Mouse (Mus musculus) forebrain, embryonic 13.5 days (tissue): Measurements from ENCODE around the gene Cln5. TPM values are rescaled to one million over a fixed set of nuclear protein-coding genes. Genes with fewer than 3 reads are reported as not detected.

Experiments used
- ATAC-seq: fragments of 200-750 bp; cut with Nextera tagmentation; 2 replicates; pipeline ENCODE4 v1.8.0; 2017
- H3K27ac ChIP-seq: fragments of 300-500 bp; sonication (generic); 2 replicates; pipeline ENCODE4 v1.5.1; 2015; ENCODE audit warnings: inconsistent platforms, mild to moderate bottlenecking, moderate library complexity
- H3K27me3 ChIP-seq: fragments of 300-500 bp; sonication (generic); 2 replicates; pipeline ENCODE4 v1.6.1; 2015; ENCODE audit warnings: mild to moderate bottlenecking, inconsistent platforms
- H3K36me3 ChIP-seq: fragments of 300-500 bp; sonication (generic); 2 replicates; pipeline ENCODE4 v1.6.1; 2015; ENCODE audit warnings: mild to moderate bottlenecking, inconsistent platforms; ENCODE audit not compliant: poor library complexity, severe bottlenecking
- H3K4me1 ChIP-seq: fragments of 300-500 bp; sonication (generic); 2 replicates; pipeline ENCODE4 v1.6.1; 2015; ENCODE audit warnings: inconsistent platforms
- H3K4me2 ChIP-seq: fragments of 300-500 bp; sonication (generic); 2 replicates; pipeline ENCODE4 v1.6.1; 2015; ENCODE audit warnings: inconsistent platforms, mild to moderate bottlenecking, moderate library complexity
- H3K4me3 ChIP-seq: fragments of 300-500 bp; sonication (generic); 2 replicates; pipeline ENCODE4 v1.5.1; 2015; ENCODE audit warnings: mild to moderate bottlenecking, inconsistent platforms
- H3K9ac ChIP-seq: fragments of 300-500 bp; sonication (generic); 2 replicates; pipeline ENCODE4 v1.6.1; 2015; ENCODE audit warnings: mild to moderate bottlenecking, inconsistent platforms
- H3K9me3 ChIP-seq: fragments of 300-500 bp; sonication (generic); replicated peaks from 2 replicates; pipeline ENCODE4 v1.6.1; 2016; ENCODE audit warnings: inconsistent platforms
- WGBS: fragments of 180-500 bp; shearing (Covaris S2); methylation state at CpG from one replicate; pipeline ENCODE4 v1.1.7; 2015; 5-methylcytosine and 5-hydroxymethylcytosine counted together
- polyA plus RNA-seq: library from polyadenylated mRNA; unstranded; fragments of >200 nt; fragmentation: Nextera tagmentation; extraction: Ambion mirVana; gene quantifications from 2 replicates; pipeline ENCODE4 v1.2.1, GENCODE M21; 2015

Cln5 gene
- polyA plus RNA-seq, 1 experiment from 2014 or later = 11.1 TPM

- H3K36me3 ChIP-seq = peaks cover 73% of the 10 kb centered on the region
- no peaks in the 10 kb centered on the region for H3K9me3 ChIP-seq
- ATAC-seq = no peak
- 96% methylated on average over 4 of the region's 4 CpGs for WGBS
- no peaks in the 10 kb centered on the region for H3K27me3 ChIP-seq
- H3K9ac ChIP-seq = no peak overlapping the region
- no peak overlapping the region for H3K27ac ChIP-seq
- no peak overlapping the region for H3K4me3 ChIP-seq
- no peak overlapping the region for H3K4me2 ChIP-seq
- H3K4me1 ChIP-seq = no peaks in the 10 kb centered on the region
These were observed 16.8 kb downstream of the Cln5 start for GRCm38 (mm10) chr14:103086671-103087324.

- H3K4me3 ChIP-seq = no peak overlapping the region
- H3K9ac ChIP-seq = no peak overlapping the region
- no peak overlapping the region for H3K4me2 ChIP-seq
- no peak for ATAC-seq
- no peaks in the 10 kb centered on the region for H3K9me3 ChIP-seq
- no peaks in the 10 kb centered on the region for H3K4me1 ChIP-seq
- no peak overlapping the region for H3K27ac ChIP-seq
- H3K36me3 ChIP-seq = peaks cover 74% of the 10 kb centered on the region
- H3K27me3 ChIP-seq = no peaks in the 10 kb centered on the region
- WGBS = 90% methylated on average over 5 of the region's 5 CpGs
These were observed 17.8 kb downstream of the Cln5 start for GRCm38 (mm10) chr14:103087846-103088245.

GRCm38 (mm10) chr14:103088624-103089023 lies 18.6 kb downstream of the Cln5 start:
- Histone ChIP-seq H3K4me3 (no peak overlapping the region), H3K27ac (no peak overlapping the region), H3K4me1 (no peaks in the 10 kb centered on the region), H3K36me3 (peaks cover 69% of the 10 kb centered on the region), H3K9me3 (no peaks in the 10 kb centered on the region), H3K9ac (no peak overlapping the region), H3K4me2 (no peak overlapping the region), H3K27me3 (no peaks in the 10 kb centered on the region)
- ATAC-seq = no peak
- whole genome bisulfite sequencing = 72% methylated on average over 6 of the region's 6 CpGs

- no peak overlapping the region for H3K27ac ChIP-seq
- H3K4me3 ChIP-seq = no peak overlapping the region
- 85% methylated on average over 3 of the region's 3 CpGs for WGBS
- H3K36me3 ChIP-seq = peaks cover 40% of the 10 kb centered on the region
- no peaks in the 10 kb centered on the region for H3K27me3 ChIP-seq
- no peaks in the 10 kb centered on the region for H3K9me3 ChIP-seq
- ATAC-seq = no peak
- no peak overlapping the region for H3K9ac ChIP-seq
- no peak overlapping the region for H3K4me2 ChIP-seq
- H3K4me1 ChIP-seq = peaks cover 28% of the 10 kb centered on the region
These were observed 23.2 kb downstream of the Cln5 start for GRCm38 (mm10) chr14:103093236-103093635.

- no peak overlapping the region for H3K9ac ChIP-seq
- H3K4me2 ChIP-seq = no peak overlapping the region
- ATAC-seq = no peak
- no peak overlapping the region for H3K4me3 ChIP-seq
- H3K4me1 ChIP-seq = peaks cover 28% of the 10 kb centered on the region
- peaks cover 37% of the 10 kb centered on the region for H3K36me3 ChIP-seq
- no peaks in the 10 kb centered on the region for H3K27me3 ChIP-seq
- 85% methylated on average over 4 of the region's 4 CpGs for WGBS
- H3K27ac ChIP-seq = no peak overlapping the region
- H3K9me3 ChIP-seq = no peaks in the 10 kb centered on the region
These were observed 23.7 kb downstream of the Cln5 start for GRCm38 (mm10) chr14:103093670-103094069.

GRCm38 (mm10) chr14:103095036-103095435 lies 25.0 kb downstream of the Cln5 start:
- Histone ChIP-seq H3K4me2 (no peak overlapping the region), H3K27ac (no peak overlapping the region), H3K9me3 (no peaks in the 10 kb centered on the region), H3K27me3 (no peaks in the 10 kb centered on the region), H3K36me3 (peaks cover 28% of the 10 kb centered on the region), H3K9ac (no peak overlapping the region), H3K4me3 (no peak overlapping the region), H3K4me1 (peaks cover 28% of the 10 kb centered on the region)
- 86% methylated on average over 8 of the region's 8 CpGs for WGBS
- ATAC-seq = no peak

GRCm38 (mm10) chr14:103095826-103096225 lies 25.8 kb downstream of the Cln5 start:
- Histone ChIP-seq H3K9ac (no peak overlapping the region), H3K27ac (no peak overlapping the region), H3K27me3 (no peaks in the 10 kb centered on the region), H3K9me3 (no peaks in the 10 kb centered on the region), H3K4me1 (peaks cover 28% of the 10 kb centered on the region), H3K4me2 (no peak overlapping the region), H3K4me3 (no peak overlapping the region), H3K36me3 (peaks cover 24% of the 10 kb centered on the region)
- ATAC-seq = no peak
- WGBS = 91% methylated on average over 8 of the region's 8 CpGs

- Histone ChIP-seq H3K4me2 (peak overlapping the region; percentile 16), H3K27me3 (no peaks in the 10 kb centered on the region), H3K9me3 (no peaks in the 10 kb centered on the region), H3K4me3 (no peak overlapping the region), H3K9ac (no peak overlapping the region), H3K27ac (no peak overlapping the region), H3K36me3 (peaks cover 17% of the 10 kb centered on the region), H3K4me1 (peaks cover 28% of the 10 kb centered on the region)
- ATAC-seq = no peak
- 75% methylated on average over 6 of the region's 6 CpGs for WGBS
These were observed 26.6 kb downstream of the Cln5 start for GRCm38 (mm10) chr14:103096621-103097020.

GRCm38 (mm10) chr14:103098213-103098586 lies 28.2 kb downstream of the Cln5 start:
- Histone ChIP-seq H3K4me2 (peak overlapping the region; percentile 69), H3K9ac (peak overlapping the region; percentile 96), H3K27ac (no peak overlapping the region), H3K36me3 (peaks cover 11% of the 10 kb centered on the region), H3K9me3 (no peaks in the 10 kb centered on the region), H3K4me3 (peak overlapping the region; percentile 83), H3K27me3 (no peaks in the 10 kb centered on the region), H3K4me1 (peaks cover 28% of the 10 kb centered on the region)
- ATAC-seq = no peak
- WGBS = 1% methylated on average over 2 of the region's 2 CpGs

GRCm38 (mm10) chr14:103098587-103099235 lies 28.7 kb downstream of the Cln5 start:
- peak overlapping the region; percentile 96 for H3K9ac ChIP-seq
- peak; percentile 85 for ATAC-seq
- H3K4me3 ChIP-seq = peak overlapping the region; percentile 83
- H3K4me1 ChIP-seq = peaks cover 28% of the 10 kb centered on the region
- no peaks in the 10 kb centered on the region for H3K27me3 ChIP-seq
- peak overlapping the region; percentile 69 for H3K4me2 ChIP-seq
- H3K9me3 ChIP-seq = no peaks in the 10 kb centered on the region
- H3K27ac ChIP-seq = peak overlapping the region; percentile 98
- H3K36me3 ChIP-seq = peaks cover 11% of the 10 kb centered on the region
- under 1% methylated on average over 49 of the region's 86 CpGs for WGBS

- WGBS = under 1% methylated on average over 55 of the region's 88 CpGs
- Histone ChIP-seq H3K4me3 (peak within 1 kb of the TSS; percentile 83), H3K27me3 (no peaks in the 10 kb centered on the region), H3K9me3 (no peaks in the 10 kb centered on the region), H3K4me1 (peaks cover 28% of the 10 kb centered on the region), H3K9ac (peak within 1 kb of the TSS; percentile 96), H3K27ac (peak within 1 kb of the TSS; percentile 98), H3K36me3 (peaks cover 11% of the 10 kb centered on the region), H3K4me2 (peak within 1 kb of the TSS; percentile 69)
- peak; percentile 87 for ATAC-seq
These were observed 29.4 kb downstream of the Cln5 start, which contains the start of gene Fbxl3 for GRCm38 (mm10) chr14:103099238-103099933. TSS of gene Fbxl3 (minus strand) at chr14:103099566.

GRCm38 (mm10) chr14:103100296-103100695 lies 30.3 kb downstream of the Cln5 start:
- Histone ChIP-seq H3K27me3 (no peaks in the 10 kb centered on the region), H3K36me3 (peaks cover 6% of the 10 kb centered on the region), H3K9me3 (no peaks in the 10 kb centered on the region), H3K4me2 (no peak overlapping the region), H3K4me3 (no peak overlapping the region; the same call in 1 of the 2 replicates), H3K27ac (no peak overlapping the region), H3K9ac (no peak overlapping the region), H3K4me1 (peaks cover 25% of the 10 kb centered on the region)
- no peak for ATAC-seq
- 84% methylated on average over 13 of the region's 13 CpGs for WGBS
